Mouse (Mus musculus): ENCODE data around the gene Arnt2. TPM values are rescaled to one million over a fixed set of nuclear protein-coding genes. Genes with fewer than 3 reads are reported as not detected.

Arnt2 gene
- polyA plus RNA-seq, 1 experiment, result 15.3 TPM

GRCm38 (mm10) chr7:84420581-84421290, 10.8 kb upstream of the Arnt2 start:
- WGBS, result 70% methylated on average over 3 of the region's 3 CpGs
- no peak for TF ChIP-seq POLR2A (IDR thresholded peaks at IDR 0.05; ENCODE audit: low read depth, low read length)
- no peak for TF ChIP-seq CTCF (conservative IDR thresholded peaks at IDR 0.05; ENCODE audit: insufficient read depth, insufficient read length, low read depth, low read length)
- no peak overlapping the region for H3K27ac ChIP-seq (ENCODE audit: insufficient read depth, low read depth, low read length)

GRCm38 (mm10) chr7:84417441-84417840, 7.5 kb upstream of the Arnt2 start:
- no peaks in the 10 kb centered on the region for H3K27me3 ChIP-seq (replicated peaks; ENCODE audit: control insufficient read depth, insufficient read depth, low read length)
- peak; percentile 86 for DNase-seq
- H3K4me1 ChIP-seq (ENCODE audit: control insufficient read depth, insufficient read depth, low read length), result peaks cover 16% of the 10 kb centered on the region; the same call in 1 of the 2 replicates
- no peak overlapping the region for H3K4me3 ChIP-seq (ENCODE audit: insufficient read depth, low read depth, low read length)
- H3K27ac ChIP-seq (ENCODE audit: insufficient read depth, low read depth, low read length), result peak overlapping the region; percentile 83
- TF ChIP-seq CTCF (conservative IDR thresholded peaks at IDR 0.05; ENCODE audit: insufficient read depth, insufficient read length, low read depth, low read length), result no peak
- no peak for TF ChIP-seq POLR2A (IDR thresholded peaks at IDR 0.05; ENCODE audit: low read depth, low read length)
- no peaks in the 10 kb centered on the region for H3K36me3 ChIP-seq (ENCODE audit: control insufficient read depth, insufficient read depth, low read length)

More at GRCm38 (mm10) chr7:84420581-84421290, 10.8 kb upstream of the Arnt2 start:
- DNase-seq, result no peak
- H3K27me3 ChIP-seq (replicated peaks; ENCODE audit: control insufficient read depth, insufficient read depth, low read length), result no peaks in the 10 kb centered on the region
- peaks cover 14% of the 10 kb centered on the region; the same call in 1 of the 2 replicates for H3K4me1 ChIP-seq (ENCODE audit: control insufficient read depth, insufficient read depth, low read length)
- no peaks in the 10 kb centered on the region for H3K36me3 ChIP-seq (ENCODE audit: control insufficient read depth, insufficient read depth, low read length)
- H3K4me3 ChIP-seq (ENCODE audit: insufficient read depth, low read depth, low read length), result no peak overlapping the region

- Histone ChIP-seq H3K27ac (ENCODE audit: insufficient read depth, low read depth, low read length) (peak overlapping the region; percentile 30; the same call in 1 of the 2 replicates), H3K4me1 (ENCODE audit: control insufficient read depth, insufficient read depth, low read length) (peaks cover 8% of the 10 kb centered on the region; the same call in 1 of the 2 replicates), H3K36me3 (ENCODE audit: control insufficient read depth, insufficient read depth, low read length) (no peaks in the 10 kb centered on the region), H3K27me3 (replicated peaks; ENCODE audit: control insufficient read depth, insufficient read depth, low read length) (no peaks in the 10 kb centered on the region), H3K4me3 (ENCODE audit: insufficient read depth, low read depth, low read length) (no peak overlapping the region)
- 48% methylated on average over 8 of the region's 8 CpGs for WGBS
- peak; percentile 61 for DNase-seq
- TF ChIP-seq CTCF (conservative IDR thresholded peaks at IDR 0.05; ENCODE audit: insufficient read depth, insufficient read length, low read depth, low read length) (no peak), POLR2A (IDR thresholded peaks at IDR 0.05; ENCODE audit: low read depth, low read length) (no peak)
Observed at GRCm38 (mm10) chr7:84412570-84412969, 2.6 kb upstream of the Arnt2 start.

DNA sequence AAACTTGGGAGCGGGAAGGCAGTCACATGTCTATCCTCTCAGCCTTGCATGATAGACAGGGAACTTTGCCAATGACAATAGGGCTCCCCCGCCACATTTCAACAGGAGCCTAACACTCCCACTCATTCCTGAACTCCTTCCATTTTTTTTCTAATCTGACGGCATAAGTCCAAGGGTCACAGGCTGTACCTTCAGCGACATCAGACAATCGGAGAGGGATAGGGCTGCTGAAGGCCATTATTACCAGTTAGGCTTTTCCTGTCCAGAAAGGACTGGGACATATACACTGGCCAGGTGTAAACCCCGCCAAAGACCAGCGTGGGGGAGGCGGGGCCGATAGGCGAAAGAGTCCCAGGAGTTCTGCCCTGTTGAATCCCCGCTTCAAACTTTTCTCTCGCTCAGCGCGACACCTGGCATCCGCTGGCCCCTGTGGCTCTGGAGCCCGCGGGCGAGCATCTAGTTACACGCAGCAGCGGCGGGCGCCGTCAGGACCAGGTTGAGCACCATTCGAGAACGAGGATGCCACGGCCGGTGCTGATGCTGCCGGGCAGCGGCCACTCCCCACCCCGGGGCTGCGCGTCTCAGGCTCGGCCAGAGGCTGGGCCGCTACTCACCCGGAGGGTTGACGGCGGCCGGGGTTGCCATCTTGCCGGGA, 608 bp downstream of the Arnt2 start:
- DNase-seq, result peak; percentile 66
- peak overlapping the region; percentile 58; the same call in 1 of the 2 replicates for H3K27ac ChIP-seq (ENCODE audit: insufficient read depth, low read depth, low read length)
- H3K27me3 ChIP-seq (replicated peaks; ENCODE audit: control insufficient read depth, insufficient read depth, low read length), result no peaks in the 10 kb centered on the region
- TF ChIP-seq CTCF (conservative IDR thresholded peaks at IDR 0.05; ENCODE audit: insufficient read depth, insufficient read length, low read depth, low read length) (no peak), POLR2A (IDR thresholded peaks at IDR 0.05; ENCODE audit: low read depth, low read length) (no peak)
- peak overlapping the region; percentile 56 for H3K4me3 ChIP-seq (ENCODE audit: insufficient read depth, low read depth, low read length)
- WGBS, result 3% methylated on average over 39 of the region's 39 CpGs
- peaks cover 4% of the 10 kb centered on the region; the same call in 1 of the 2 replicates for H3K4me1 ChIP-seq (ENCODE audit: control insufficient read depth, insufficient read depth, low read length)
- H3K36me3 ChIP-seq (ENCODE audit: control insufficient read depth, insufficient read depth, low read length), result no peaks in the 10 kb centered on the region

DNA sequence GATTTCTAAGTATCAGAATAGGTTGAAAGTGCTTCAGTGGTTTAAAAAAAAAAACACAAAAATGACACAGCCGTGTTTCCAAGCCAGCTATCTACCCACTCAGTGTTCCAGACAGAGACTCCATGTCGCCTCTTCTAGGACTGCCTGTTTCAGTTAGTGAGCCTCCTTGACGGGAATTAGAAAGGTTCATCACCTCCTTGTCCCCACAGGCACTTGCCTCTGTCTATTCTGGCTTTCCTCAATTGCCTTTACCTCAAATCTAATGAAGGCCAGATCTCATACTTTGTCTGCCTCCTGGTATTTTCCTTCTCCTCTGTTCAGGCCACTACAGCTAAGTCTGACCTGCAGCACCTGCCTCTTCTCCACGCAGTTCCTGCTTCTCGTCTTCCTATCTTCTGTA, 1.7 kb downstream of the Arnt2 start:
- H3K27ac ChIP-seq (ENCODE audit: insufficient read depth, low read depth, low read length), result 0 out of 2 replicates have a peak overlapping the region, but pooled peaks have one; percentile 20
- no peak for DNase-seq
- peaks cover 4% of the 10 kb centered on the region; the same call in 1 of the 2 replicates for H3K4me1 ChIP-seq (ENCODE audit: control insufficient read depth, insufficient read depth, low read length)
- no peaks in the 10 kb centered on the region for H3K36me3 ChIP-seq (ENCODE audit: control insufficient read depth, insufficient read depth, low read length)
- TF ChIP-seq POLR2A (IDR thresholded peaks at IDR 0.05; ENCODE audit: low read depth, low read length), result no peak
- TF ChIP-seq CTCF (conservative IDR thresholded peaks at IDR 0.05; ENCODE audit: insufficient read depth, insufficient read length, low read depth, low read length), result no peak
- H3K27me3 ChIP-seq (replicated peaks; ENCODE audit: control insufficient read depth, insufficient read depth, low read length), result no peaks in the 10 kb centered on the region
- WGBS, result 78% methylated on average over 5 of the region's 5 CpGs
- no peak overlapping the region for H3K4me3 ChIP-seq (ENCODE audit: insufficient read depth, low read depth, low read length)

GRCm38 (mm10) chr7:84403371-84403770, 6.6 kb downstream of the Arnt2 start:
- Histone ChIP-seq H3K27me3 (replicated peaks; ENCODE audit: control insufficient read depth, insufficient read depth, low read length) (no peaks in the 10 kb centered on the region), H3K4me1 (ENCODE audit: control insufficient read depth, insufficient read depth, low read length) (no peaks in the 10 kb centered on the region), H3K27ac (ENCODE audit: insufficient read depth, low read depth, low read length) (no peak overlapping the region), H3K36me3 (ENCODE audit: control insufficient read depth, insufficient read depth, low read length) (no peaks in the 10 kb centered on the region), H3K4me3 (ENCODE audit: insufficient read depth, low read depth, low read length) (no peak overlapping the region)
- TF ChIP-seq POLR2A (IDR thresholded peaks at IDR 0.05; ENCODE audit: low read depth, low read length) (no peak), CTCF (conservative IDR thresholded peaks at IDR 0.05; ENCODE audit: insufficient read depth, insufficient read length, low read depth, low read length) (no peak)
- DNase-seq, result no peak
- 69% methylated on average over 5 of the region's 5 CpGs for WGBS
